Mouse (Mus musculus) thymus, postnatal 25 days (tissue): ENCODE data around the gene Cysrt1.
A peak's percentile ranks its signal among the peaks of the same experiment; 100 is the strongest.

Source experiments
- DNase-seq: peaks from one replicate; pipeline ENCODE4 v3.0.0; 2022

Cysrt1 gene

GRCm38 (mm10) chr2:25242101-25242506 lies at the start of gene Cysrt1, which contains the start of gene Rnf208:
Cysrt1 (minus strand) TSS chr2:25242452.
Rnf208 (plus strand) TSS chr2:25242255.
- peak; percentile 33 for DNase-seq

GRCm38 (mm10) chr2:25291184-25292053 lies 49.2 kb upstream of the Cysrt1 start:
- DNase-seq, result no peak

GRCm38 (mm10) chr2:25290816-25291130 lies 48.5 kb upstream of the Cysrt1 start:
- DNase-seq, result no peak

DNA sequence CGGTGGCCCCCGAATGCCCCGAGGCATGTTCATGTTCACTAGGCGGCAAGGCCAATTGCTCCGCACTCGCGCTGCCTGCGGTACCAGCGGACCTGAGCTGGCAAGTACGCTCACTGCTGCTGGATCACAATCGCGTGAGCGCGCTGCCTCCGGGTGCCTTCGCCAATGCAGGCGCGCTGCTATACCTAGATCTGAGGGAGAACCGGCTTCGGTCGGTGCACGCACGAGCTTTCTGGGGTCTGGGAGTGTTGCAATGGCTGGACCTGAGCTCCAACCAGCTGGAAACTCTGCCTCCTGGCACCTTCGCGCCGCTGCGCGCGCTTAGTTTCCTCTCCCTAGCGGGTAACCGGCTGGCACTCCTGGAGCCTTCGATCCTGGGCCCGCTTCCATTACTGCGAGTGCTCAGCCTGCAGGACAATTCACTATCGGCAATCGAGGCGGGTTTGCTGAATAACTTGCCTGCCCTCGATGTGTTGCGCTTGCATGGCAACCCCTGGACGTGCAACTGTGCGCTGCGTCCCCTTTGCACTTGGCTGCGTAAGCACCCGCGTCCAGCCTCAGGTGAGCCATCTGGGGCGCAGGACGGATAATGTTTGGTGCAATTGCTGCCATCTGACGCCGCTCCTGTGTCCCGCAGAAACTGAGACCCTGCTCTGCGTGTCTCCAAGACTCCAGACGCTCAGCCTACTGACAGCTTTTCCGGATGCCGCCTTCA lies 48.0 kb upstream of the Cysrt1 start:
- no peak for DNase-seq

DNA sequence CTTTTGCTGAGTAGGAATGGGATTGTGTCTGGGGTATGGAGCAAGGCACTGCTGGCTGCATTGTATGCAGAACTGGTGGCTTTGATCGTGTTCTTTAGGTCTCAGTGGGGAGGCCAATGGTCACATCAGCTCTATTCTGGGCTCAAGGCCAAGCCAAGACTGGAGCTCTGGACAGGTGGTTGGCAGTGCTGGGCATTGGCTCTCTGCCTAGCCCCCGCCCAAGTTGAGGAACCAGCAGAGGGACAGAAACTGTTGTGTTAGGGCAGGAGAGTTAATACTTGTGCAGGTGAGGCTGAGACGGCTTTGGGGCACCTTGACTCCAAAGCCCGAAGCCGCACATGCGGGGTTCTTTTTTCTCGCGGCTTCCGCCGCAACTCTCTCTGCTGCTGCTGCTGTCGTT lies 47.4 kb upstream of the Cysrt1 start, which contains the start of gene Lrrc26:
Lrrc26 (plus strand) TSS at position 265 of the 400 bp plus-strand sequence.
- DNase-seq, result no peak

DNA sequence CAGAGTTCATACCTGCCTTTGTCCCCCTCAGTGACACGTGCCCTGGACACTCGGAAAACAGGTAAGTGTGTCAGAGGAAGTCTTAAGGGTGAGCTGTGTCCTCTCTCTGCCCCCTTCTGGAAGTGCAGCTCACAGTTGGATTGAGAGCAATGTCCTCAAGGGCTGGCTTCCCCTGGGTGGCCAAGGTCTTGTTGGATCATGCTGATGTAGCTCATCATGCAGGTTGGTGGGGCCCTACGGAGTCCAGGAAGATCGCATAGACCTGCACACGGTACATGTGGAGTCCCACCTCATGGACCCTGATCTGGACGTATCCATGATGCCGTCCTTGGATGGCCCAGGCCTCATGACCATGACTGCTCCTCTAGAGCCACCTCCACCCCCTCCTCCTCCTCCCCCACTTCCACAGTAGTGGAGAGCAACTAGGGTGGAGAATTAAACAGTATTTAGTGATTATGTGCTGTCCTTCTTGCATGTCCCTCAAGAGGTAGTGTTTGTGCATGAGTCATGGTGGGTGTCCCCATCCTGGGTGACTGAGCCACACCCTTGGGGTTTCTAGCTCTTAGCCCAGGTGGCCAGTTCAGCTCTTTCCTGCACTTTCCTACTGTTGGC lies 46.6 kb upstream of the Cysrt1 start:
- DNase-seq, result no peak

- DNase-seq, result no peak
Observed at GRCm38 (mm10) chr2:25287927-25288649, 45.8 kb upstream of the Cysrt1 start, which contains the start of gene Tmem210. Tmem210 (plus strand) TSS chr2:25288145.

DNA sequence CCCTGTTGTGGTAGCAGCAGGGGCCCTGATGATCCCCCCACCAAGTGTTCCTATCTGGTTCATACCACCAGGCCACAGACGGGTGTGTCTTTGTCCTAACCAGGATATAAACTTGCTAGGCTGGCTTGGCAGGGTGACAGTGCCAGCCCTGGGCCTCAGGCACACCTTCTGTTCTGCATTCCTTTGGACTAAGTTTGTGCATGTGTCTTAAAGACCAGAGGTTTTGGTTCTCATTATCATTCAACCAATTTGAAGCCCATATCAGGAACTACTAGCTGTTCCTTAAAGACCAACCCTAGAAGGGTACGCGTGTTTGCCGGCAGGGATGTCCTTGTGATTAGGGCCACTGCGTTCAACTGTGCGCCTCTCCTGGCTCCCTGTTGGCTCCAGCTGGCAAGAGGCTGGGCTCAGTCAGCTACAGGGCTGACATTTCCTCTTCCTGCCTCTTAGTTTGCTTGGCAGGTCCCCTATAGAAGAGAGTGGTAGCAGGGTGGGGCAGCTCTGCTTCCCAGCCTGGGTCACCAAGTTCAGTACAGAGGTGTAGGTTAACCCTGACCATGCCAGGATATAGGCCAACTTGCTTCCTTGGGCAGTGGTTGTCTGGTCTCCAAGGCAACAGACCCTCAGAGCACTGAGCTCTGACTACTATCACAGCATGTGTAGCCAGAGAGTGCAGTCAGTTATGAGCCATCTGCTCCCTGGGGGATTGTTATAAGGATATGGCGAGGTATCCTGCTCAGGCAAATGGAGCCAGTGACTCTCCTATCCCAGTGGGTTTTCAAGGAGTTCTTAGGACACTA lies 44.8 kb upstream of the Cysrt1 start:
- no peak for DNase-seq

- no peak for DNase-seq
Observed at GRCm38 (mm10) chr2:25286314-25286713, 44.1 kb upstream of the Cysrt1 start.

DNA sequence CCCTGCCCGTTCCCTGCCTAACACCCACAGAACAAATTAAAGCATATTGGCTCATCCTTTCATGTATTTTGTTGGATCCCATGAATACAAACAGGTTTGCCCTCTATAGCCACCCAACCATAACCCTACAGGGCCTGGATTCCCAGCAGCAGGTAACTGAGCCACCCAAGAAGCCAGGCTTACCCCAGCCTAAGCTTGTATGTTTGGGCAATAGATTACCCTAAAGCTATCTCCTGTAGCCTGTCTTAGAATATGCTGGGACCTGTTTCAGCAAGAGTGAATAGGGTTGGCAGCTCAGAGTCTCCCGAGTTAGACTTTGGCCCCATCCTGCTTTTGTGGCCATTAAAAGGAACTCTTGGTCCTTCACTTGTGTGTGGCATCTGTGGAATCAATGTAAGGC lies 43.3 kb upstream of the Cysrt1 start:
- DNase-seq, result no peak

GRCm38 (mm10) chr2:25278928-25279882 lies 37.0 kb upstream of the Cysrt1 start:
- peak; percentile 68 for DNase-seq

DNA sequence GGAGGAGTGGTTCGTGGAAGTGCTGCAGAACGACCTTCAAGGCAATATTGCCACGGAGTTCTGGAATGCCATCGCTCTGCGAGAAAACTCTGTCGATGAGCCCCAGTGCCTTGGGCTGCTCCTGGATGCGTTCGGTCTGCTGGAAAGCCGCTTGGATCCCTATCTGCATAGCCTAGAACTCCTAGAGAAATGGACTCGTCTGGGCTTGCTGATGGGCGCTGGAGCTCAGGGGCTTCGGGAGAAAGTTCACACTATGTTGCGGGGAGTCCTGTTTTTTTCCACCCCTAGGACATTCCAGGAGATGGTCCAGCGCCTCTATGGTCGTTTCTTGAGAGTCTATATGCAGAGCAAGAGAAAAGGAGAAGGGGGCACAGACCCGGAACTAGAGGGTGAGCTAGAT lies 30.8 kb upstream of the Cysrt1 start:
- DNase-seq, result no peak

DNA sequence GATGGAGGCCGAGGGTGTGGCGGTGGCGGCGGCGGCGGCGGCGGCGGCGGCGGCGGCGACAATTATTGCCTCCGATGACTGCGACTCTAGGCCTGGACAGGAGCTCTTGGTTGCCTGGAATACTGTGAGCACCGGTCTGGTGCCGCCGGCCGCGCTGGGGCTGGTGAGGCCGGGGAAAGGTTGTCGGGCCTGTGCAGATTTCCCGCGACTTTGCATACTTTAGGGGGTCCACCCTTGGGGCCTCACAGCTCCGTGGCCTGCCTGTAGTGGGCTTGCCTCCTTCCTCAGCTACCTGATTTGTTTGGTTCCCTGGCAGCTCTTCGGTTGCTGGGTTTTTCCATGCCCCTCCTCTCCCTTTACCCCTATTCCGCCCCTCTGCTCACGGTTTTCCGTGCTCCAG lies 30.3 kb upstream of the Cysrt1 start:
- no peak for DNase-seq

GRCm38 (mm10) chr2:25271827-25272511 lies 29.7 kb upstream of the Cysrt1 start, which contains the start of the genes Ssna1 and Anapc2:
Ssna1 (minus strand) TSS chr2:25272438.
Anapc2 (plus strand) TSS chr2:25272478.
- peak; percentile 97 for DNase-seq

DNA sequence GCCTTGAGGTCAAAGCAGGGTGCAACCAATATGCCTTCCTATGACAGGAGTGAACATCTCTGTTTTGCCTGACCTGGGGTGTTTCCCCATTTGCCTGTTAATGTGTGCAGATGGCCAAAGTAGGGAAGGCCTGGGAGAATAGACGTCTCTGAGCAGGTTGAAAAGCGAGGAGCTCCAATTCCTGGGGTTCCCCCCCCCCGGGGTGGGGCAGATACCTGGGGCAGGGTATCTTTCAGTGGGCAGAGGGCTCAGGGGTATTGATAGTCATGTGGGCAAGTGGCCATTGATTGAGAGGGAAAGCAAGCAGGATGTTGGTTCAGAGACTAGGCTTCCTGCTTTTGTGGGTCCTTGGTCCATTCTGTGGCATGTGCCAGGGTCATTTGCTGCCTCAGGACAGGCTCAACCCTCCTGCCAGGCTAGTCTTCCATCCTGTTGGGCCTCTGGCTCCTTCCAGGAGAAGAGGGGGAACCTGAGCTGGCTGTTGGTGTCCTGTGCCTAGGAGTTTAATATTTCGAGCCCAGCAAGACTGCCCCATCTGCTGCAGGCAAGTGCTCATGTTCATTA lies 25.6 kb upstream of the Cysrt1 start:
- DNase-seq, result no peak

DNA sequence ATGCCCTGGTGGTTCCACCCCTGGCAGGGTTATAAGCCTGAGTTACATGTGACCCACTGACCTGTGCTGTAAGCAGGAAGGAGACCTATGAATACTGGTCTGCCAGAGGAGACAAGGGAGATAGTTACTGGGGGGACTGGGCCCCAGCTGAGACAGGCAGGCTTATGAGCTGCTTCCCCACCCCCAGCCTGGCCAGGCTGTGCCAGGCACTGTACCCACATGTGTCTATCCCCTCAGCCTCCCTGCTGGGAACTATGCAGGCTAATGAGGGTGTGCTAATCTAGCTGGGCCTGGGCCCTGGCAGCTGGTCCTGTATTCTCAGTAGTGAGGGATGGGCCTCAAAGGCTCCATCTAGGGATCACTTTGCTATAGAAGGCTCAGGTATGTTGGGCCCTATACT lies 25.0 kb upstream of the Cysrt1 start:
- no peak for DNase-seq

- no peak for DNase-seq
Observed at GRCm38 (mm10) chr2:25266720-25267119, 24.5 kb upstream of the Cysrt1 start.

DNA sequence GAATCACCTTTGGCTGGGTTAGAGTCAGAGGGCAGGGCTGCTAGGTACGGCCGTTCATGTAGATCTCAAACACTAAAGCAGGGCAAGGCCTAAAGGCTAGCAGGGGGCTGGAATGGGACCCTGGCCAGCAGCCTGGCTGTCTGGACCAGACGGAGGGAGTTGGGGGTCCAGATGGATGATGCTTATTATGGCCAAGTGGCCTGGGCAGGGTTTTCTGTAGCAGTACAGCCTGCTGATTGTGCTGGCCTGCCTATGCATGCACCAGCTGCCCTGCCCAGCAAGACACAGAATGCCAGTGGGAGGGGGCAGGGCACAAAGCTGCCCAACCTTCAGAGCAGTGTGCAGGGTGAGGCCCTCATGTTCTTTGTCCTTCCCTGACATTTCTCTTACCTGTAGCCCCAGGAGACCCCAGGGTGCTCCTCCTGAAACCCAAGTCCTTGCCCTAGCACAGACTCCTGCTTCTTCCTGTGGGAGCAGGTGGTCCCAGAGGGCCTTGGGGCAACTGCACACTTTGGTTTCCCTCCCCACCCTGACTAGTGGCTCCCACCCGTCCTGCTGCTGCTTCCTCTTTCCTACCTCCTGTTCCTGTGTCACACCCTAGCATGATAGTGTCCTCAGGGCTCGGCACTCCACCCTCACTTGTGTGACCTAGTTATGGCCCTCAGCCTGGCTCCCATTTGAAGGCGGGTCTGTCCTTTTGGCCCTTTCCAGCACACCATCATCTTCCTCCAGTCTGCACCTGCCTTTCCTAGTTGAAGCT lies 23.8 kb upstream of the Cysrt1 start:
- DNase-seq, result no peak

- no peak for DNase-seq
Observed at GRCm38 (mm10) chr2:25264851-25265250, 22.6 kb upstream of the Cysrt1 start.
